Mouse (Mus musculus): ENCODE data around the gene 3830406C13Rik. TPM values are rescaled to one million over a fixed set of nuclear protein-coding genes. Genes with fewer than 3 reads are reported as not detected.
"Not testable (repeated sequence)": the region's sequence is repeated elsewhere in the genome, so short reads cannot be mapped to it uniquely, and the experiment has no call there.

Gene 3830406C13Rik
- 10 to 100 TPM; 19.7 to 21.5 TPM for total RNA-seq (2021)
- long read RNA-seq, experiment 1, transcript 3830406C13Rik-202 (5 exons, 2,452 nt): major isoform, 17 of 34 reads
- long read RNA-seq, experiment 1, partial matches to known transcripts: 2 of 34 reads
- long read RNA-seq, experiment 1, other reads (novel, unspliced or antisense): 6 of 34 reads
- long read RNA-seq, experiment 2, transcript 3830406C13Rik-206 (5 exons, 2,292 nt): minor isoform, 9 of 36 reads
- long read RNA-seq, experiment 2, transcript 3830406C13Rik-202 (5 exons, 2,452 nt): major isoform, 20 of 36 reads
- long read RNA-seq, experiment 2, partial matches to known transcripts: 1 of 36 reads
- long read RNA-seq, experiment 2, other reads (novel, unspliced or antisense): 2 of 36 reads

DNA sequence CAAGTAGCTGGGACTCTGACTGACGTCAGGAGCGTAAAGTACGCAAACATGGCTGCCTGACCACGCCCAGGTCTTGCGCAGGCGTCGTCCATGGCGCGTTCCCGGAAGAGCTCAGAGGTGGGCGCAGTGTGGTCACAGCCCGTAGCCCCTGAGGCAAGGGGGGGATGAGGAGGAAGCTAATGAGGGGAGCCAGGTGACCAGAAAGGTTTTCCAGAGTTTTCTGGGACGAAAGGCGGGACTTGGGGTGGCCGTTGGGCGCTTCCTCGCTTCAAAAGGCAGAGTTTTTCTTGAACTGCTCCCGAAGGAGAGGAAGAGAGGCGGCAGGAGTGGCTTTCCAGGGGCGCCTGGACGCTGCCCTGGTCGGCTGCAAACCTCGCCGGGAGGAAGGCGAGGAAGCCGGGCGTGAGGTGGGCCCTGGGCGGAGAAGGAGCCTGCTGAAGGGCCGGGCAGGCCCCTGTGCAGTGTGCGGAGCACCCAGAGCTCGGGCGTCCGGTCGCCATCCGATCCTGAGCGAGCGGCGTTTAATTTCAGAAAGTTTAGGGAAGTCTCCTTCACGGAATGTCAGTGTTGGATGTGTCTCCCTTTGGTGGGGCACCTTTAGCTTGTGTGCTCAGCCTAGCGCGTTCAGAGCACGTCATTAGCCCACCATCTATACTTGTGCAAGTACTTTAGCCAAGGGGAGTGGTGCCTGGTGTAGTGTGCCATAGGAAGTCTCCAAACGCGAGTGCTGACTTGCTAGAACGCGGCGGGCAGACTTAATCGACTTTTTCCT lies at the start of gene 3830406C13Rik:
Gene 3830406C13Rik (plus strand): TSS at position 33 of the 772 bp plus-strand sequence.
- intact Hi-C loops (cut with DNase I): no loop called here
- DNase-seq: peak; percentile 85 to 89

DNA sequence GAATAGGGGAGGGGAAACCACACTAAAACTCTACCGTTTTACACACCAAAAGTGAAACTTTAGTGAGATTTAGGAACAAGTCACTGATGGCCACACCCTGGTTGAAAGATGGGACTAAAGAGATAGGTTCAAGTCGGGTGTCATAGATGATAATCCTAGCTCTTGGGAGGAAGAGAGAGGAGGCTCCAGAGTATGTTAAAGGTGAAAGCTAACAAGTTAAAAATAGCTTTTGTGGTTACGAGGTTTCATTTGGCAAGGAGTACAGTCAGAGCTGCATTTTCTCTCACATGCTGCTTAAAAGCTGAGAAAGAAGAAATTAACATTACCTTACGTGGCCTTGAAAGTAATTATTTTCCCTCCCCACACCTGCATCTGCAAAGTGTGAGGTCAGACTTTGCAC lies 40.2 kb upstream of the 3830406C13Rik start:
- intact Hi-C loops (cut with DNase I): no loop called here
- no peak for DNase-seq

DNA sequence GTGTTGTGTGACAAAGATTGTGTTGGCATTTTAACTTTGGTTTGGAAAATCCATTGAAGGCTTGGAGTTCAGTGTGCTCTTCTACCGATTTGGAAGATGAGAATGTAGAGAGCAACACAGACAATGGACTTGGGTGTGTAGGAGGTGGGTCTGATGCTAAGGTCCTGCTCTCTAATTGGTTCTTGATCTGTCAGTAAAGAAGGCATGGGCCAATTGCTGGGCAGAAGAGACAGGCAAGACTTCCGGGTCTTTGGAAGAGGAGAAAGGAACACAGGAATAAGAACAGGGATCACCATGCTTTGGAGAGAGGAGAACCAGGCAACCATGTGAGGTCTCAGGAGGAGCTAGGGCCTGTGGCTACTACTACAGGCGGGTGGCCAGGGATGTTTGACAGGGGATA lies 7.9 kb upstream of the 3830406C13Rik start:
- no peak for DNase-seq
- intact Hi-C loops (cut with DNase I): no loop called here

DNA sequence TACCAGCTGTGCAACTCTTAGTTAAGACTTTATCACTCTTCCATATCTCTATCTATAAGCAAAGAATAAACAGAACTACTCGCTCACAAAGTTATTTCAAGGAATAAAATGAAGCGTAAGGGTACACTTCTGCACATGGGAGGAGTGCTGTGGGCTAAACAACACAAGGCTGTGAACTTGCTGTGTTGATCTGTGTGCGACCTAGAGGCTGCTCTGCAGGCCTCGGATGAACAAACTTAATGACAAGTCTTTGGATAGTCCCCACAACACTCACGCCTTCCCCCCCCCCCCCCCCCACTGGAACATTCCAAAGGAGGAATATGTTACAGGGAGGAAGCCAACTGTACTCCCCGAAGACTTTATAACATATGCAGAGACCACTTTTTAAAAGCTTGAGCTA lies 332 bp upstream of the 3830406C13Rik start, which contains the start of gene Gm49355:
Gene Gm49355 (plus strand): TSS at position 336 of the 400 bp plus-strand sequence.
- intact Hi-C loops (cut with DNase I): no loop called here
- DNase-seq: no peak

DNA sequence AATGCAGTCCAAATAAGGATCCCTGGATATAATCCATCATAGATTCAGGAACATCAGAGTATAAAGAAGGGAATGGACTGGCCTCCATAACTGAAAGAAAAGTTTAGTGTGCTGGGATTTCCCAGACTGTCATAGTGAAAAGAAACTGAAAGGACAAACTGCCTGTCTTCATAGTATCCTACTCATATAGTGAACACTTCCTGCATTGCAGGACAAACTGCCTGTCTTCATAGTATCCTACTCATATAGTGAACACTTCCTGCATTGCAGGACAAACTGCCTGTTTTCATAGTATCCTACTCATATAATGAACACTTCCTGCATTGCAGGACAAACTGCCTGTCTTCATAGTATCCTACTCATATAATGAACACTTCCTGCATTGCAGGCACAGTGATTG lies 5.8 kb downstream of the 3830406C13Rik start:
- DNase-seq; intact Hi-C loops (cut with DNase I): not testable (repeated sequence)

DNA sequence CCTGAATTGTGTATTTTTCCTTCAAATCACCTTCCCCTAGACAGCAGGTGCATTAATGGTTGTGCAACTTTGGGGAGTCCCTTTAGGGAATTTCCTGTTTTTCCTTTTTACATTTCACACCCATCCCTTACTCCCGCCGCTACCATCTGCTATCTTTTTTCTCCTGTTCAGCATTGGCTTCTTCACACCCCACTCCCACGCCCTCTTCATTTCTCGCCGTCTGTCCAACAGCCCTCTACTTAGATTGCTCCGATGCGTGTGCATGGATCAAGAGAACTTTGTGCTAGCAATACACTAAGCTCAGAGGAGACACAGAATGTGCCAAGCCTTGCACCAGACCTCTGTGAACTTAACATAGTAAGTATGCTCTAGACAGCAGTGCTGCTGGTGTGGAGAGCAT lies 12.4 kb downstream of the 3830406C13Rik start:
- DNase-seq: no peak
- intact Hi-C loops (cut with DNase I): no loop called here

DNA sequence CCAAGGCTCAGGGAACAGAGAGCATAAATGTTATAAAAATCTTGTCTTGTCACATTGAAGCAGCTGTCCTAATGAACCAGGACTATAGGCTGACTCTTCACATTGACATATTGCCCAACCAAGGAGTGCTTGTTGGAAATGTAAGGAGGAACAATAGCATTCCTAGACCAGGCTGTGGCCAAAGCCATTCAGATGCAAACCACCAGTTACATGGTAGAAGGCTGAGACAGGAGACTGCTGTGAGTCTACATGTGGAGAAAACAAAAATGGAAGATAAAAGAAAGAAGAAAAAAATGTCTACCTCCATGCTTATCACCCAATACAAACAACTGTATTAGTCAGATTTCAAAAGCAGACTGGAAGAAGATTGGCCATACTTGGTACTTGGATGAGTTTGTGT lies 15.2 kb downstream of the 3830406C13Rik start:
- DNase-seq: no peak
- intact Hi-C loops (cut with DNase I): no loop called here

DNA sequence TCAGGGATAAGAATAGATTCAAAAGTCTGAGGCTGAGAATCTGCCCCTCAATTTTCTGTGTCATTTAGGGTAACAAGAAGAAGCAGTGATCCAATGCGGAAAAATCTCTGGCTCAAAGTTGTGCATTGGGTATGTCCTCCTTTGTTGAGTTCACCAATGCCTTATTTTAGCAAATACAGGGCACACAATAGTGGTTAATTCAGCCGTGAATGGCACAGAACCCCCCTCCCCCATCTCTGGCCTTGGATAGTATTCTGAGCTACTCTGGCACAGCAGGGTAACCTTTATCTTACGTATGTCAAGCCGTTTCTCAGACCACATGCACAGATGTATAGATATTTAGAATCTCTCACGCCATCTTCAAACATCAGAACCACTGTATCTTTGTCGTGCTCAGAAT lies 15.7 kb downstream of the 3830406C13Rik start:
- no peak for DNase-seq
- intact Hi-C loops (cut with DNase I): loop anchor here (5.0 kb wide), 1 partner anchor 233 kb away; no protein-coding TSS in a partner anchor

DNA sequence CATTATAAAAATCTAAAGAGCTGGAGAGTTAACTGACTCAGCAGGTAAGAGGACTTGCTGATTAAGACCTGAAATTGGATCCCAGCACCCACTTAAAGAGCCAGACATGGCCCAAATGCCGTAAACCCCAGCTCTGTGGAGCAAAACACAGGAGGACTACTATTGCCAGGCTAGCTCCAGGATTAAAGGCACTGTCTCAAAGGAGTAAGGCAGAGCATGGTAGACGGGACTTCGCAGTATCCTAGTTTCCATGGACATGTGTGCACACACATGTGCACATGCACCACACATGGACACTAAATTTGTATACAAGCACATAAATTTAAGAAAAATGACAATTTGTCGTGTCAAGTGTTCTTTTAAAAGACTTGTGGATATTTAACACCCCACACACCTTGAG lies 16.3 kb downstream of the 3830406C13Rik start:
- intact Hi-C loops (cut with DNase I): loop anchor here (5.0 kb wide), 1 partner anchor 232 kb away; no protein-coding TSS in a partner anchor
- no peak for DNase-seq

DNA sequence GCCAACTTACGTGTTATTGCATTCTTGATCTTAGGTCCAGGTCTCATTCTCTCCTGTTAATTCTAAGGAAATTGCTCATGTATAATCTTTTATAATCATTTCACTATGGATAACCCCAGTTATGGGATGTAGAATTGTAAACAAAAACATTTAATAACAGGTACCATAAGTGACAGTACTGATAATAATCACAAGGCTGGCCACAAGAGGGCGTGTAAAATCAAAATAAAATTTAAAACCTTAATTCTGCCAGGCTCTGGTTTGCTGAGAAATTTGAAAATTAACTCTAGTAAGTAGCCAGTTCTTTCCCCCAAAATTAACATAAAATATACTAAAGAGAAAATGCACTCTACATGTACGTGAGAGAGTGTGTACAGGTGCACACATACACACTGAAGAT lies 16.7 kb downstream of the 3830406C13Rik start:
- intact Hi-C loops (cut with DNase I): loop anchor here (5.0 kb wide), 1 partner anchor 232 kb away; no protein-coding TSS in a partner anchor
- peak in 1 of 2 experiments; percentile 3 for DNase-seq

DNA sequence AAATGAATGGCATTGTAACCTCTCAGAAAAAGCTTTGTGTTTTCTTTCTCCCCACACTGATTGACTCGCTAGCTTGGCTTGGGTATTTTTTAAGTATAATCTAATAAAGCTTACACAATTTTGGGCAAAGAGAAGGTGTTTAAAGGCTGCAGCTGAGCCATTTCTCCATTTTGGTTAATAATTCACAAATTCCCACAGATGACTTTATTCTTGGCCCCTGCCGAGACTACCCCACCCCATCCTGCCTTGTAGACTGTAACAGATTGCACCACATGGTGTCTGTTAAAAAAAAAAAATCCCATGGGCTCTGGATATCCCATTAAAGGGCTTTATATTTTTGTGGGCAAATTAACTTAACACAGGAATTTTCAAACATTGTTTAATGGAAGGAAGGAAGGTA lies 19.1 kb downstream of the 3830406C13Rik start:
- intact Hi-C loops (cut with DNase I): loop anchor here (5.0 kb wide), 1 partner anchor 229 kb away; no protein-coding TSS in a partner anchor

DNA sequence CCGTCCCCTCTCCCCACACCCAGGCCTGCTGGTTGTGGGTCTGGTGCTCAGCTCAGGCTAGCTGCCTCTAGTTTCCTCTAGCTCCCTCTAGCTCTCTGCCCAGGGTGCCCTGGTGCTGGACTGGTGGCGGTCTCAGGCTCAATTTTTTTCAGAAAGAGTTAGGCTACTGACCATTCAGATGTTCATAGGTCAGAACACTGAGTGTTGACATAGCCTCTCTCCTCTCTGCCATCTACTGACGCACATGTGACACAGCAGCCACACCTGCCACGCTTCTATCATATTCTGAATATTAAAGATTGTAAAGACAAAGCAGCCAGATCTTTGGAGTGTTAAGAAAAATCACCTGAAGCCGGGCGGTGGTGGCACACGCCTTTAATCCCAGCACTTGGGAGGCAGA lies 49.6 kb downstream of the 3830406C13Rik start:
- intact Hi-C loops (cut with DNase I): loop anchor here (5.0 kb wide), 1 partner anchor 181 kb away; no protein-coding TSS in a partner anchor
- no peak for DNase-seq

More for the DNA sequence above, 19.1 kb downstream of the 3830406C13Rik start:
- DNase-seq: no peak

DNA sequence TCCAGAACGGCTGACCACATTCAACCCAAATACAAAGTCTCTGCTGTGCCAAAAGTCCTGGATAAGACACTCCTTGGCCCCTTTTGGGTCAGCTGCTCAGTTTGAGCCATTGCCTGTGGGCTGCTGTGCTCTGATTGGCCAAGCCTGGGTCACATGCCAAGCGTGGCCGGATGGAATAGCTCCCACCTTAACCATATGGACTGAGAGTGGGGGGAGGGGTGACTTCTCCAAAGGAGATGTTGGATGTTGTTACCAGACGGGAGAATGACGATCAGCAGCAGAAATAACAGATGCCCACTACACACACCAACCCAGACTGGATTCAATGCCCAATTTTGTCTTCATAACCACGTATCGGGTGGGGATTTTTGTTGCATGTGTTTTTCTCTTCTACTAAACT lies 51.0 kb downstream of the 3830406C13Rik start:
- no peak for DNase-seq
- intact Hi-C loops (cut with DNase I): loop anchor here (5.0 kb wide), 1 partner anchor 183 kb away; no protein-coding TSS in a partner anchor

DNA sequence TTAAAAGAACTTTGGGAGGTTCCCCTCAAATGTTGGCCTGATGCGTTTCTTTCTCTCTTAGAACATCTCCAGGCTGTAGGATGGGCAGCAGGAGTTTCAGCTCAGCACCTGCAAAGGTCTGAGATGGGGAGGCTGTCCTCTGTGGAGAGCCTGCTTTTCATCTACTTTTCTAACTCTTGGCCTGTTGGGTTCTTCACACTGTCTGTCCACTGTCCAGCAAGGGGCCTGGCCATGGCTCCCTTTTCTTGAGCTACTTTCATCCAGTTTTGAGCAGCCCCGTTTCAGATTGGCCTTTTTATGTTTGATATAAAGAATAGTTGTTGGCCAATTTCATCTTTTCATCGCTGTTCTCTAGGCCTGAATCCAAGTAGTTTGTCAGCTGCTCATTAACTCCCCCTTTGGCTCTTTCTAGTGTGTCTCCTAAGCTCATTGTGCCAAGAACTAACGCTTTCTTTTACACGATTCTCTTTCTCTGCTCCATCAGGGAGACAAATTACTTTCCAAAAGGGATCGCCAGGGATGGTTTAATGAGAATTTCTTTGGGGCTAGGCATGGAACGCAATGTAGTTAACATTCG lies 53.5 kb downstream of the 3830406C13Rik start:
- no peak for DNase-seq
- intact Hi-C loops (cut with DNase I): no loop called here

DNA sequence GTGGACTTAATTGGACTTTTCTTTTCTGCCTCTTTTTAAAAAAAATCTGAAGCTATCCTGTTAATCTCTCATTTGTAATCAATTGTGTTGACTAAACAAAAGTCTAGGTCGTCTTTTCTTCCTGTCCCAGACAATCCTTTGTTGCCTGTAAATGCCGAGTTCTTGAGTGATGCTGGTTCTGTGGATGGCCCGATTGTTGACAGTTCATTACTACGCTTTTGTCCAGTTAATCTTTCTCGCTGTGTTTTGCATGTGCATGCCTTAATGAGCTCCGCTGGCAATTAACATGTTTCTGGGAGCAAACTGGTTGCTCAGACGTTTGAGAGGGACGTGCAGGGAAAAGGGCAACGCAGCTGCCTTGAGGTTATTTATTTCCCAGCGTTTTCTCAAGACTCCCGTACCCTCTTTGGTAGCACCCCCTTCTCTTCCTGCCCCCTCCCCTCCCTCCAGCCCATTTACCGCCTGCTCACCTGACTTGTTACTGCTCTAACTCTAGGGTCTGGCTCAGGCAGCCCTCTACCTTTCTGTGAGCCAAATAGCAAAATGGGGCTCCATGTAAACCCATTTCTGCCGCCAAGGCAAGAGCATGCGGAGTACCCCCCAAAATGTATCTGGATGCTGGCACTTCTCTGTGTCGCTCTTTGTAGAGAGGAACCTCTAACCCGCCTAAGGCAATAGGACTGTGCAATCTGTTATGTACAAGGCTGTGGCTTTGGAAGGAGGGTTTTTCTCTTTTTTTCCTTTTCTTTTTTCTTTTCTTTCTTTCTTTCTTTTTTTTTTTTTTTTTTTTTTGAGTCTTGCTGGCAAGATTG lies 54.2 kb downstream of the 3830406C13Rik start:
- intact Hi-C loops (cut with DNase I): no loop called here
- DNase-seq: no peak

DNA sequence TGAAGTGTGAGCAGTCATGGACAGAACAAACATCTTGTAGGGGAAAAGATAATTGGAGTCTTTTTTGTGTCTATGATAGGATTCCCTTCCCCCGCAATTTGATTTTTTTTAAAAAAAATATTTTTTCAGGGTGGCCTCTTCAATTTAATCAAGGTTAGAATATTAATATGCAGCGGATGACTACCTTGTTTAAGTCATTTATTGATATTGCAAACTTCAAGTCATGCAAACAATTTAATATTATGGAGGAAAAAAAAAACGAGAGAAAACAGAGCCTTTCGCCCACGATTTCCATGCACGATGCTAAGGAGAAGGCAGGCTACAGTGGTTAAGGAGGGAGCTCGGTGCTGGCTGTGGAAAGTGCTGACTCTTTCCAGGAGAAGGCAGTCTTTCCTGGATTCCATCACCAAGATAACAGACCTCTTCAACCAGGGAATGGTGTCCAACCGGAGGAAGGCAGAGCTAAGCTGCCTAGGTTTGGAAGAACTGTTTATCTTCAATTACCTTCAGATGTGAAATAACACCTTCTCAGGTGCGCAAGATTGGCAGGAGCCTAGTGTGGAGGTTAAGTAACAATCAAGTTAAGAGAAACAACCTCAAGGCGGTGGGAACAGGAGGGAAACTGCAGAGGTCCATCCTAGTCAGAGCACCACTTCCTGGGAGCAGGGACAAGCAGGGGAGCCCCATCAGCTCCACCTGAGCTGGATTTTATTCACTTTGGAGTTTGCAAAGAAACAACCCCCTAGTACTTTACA lies 55.0 kb downstream of the 3830406C13Rik start:
- no peak for DNase-seq
- intact Hi-C loops (cut with DNase I): no loop called here

DNA sequence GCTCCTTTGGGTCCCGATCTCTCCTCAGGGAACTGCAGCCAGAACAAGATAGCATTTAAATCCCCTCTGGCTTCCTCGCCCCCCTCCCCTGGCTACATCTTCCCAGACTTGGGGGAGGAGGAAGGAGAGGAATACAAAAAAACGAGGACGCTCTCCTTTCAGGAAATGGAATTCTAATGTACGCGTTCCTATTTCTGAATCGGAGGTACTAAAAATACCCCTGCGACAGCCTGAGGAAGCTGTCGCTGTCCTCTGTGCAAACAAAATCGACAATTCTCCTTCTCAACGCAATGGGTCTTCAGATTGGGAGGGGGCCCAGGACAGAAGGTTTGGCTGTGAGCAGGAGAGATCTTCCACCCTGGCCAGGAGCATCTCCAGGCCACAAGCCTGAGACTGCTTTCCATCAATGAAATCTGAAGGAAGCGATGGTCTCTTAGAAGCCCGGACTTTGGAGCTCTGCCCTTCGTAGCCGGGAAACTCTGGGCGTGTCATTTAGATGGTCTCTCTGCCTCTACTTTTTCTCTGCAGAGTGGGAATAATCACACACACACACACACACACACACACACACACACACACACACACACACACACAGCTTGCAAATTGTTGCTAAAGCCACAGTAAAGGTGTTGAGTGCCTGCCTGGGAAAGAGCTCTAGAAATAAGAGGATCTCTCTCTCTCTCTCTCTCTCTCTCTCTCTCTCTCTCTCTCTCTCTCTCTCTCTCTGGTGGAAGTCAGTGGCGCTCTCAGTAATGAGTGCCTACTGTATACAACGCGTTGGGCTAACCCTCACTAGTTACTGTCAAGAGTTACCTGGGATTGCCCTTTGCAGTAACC lies 56.5 kb downstream of the 3830406C13Rik start:
- no peak for DNase-seq
- intact Hi-C loops (cut with DNase I): no loop called here

DNA sequence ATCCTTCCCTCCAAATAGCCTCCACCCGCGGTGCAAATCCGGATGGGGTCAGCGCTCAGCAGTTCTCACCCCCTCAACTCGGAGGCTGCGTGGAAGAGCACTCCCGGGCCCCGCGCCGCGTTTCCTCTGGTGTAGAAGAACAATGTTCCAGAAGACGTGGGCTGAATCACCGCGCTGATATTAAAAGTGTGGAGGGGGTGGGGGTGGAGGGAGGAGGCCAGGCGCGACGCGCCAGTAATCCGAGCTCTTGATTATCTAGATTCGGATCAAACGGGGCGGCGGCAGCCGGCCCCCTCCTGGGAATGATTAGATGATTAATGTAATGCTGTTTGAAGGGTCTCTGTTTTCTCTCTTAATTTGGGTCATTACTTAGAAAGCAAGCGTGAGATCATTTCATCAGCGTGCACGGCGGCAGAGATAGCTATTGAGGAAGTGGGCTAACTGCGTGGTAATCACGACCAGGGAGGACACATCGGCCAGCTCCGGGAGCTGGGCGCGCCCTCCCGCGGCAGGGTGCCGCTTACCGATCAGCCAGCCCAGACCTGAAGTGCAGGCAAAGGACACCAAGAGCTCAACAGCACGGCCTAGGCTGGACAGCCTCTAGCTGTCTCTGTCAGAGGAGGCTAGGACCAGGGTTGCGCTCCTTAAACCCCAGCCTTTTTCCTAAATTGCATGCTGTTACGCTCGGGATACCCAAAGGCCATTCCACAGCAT lies 57.3 kb downstream of the 3830406C13Rik start:
- intact Hi-C loops (cut with DNase I): no loop called here
- DNase-seq: no peak

Measured in heart, postnatal 14 days (tissue).